Mouse (Mus musculus): Measurements from ENCODE around the gene Slc25a29.

DNA sequence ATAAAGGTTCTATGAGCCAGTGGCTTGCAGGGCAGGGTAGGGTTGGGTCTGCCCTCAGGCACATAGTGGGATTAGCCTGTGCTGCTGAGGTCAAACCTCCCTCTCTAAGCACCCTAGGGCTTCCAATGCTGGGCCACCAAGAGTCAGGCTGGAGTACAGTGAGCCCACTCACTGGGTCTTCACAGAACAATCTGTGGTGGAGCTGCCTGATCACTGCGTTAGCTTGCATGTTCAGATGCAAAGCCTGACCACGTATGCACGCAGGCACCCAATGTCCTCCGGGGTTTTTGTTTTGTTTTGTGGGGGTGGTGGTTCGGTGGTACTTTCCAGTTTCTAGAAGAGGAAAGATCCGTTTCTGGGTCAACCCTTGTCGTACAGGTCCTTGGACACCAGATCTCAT, 21.4 kb upstream of the Slc25a29 start:
- TF ChIP-seq ZNF384 (IDR thresholded peaks at IDR 0.05; ENCODE audit: low read depth, low read length) (no peak), HCFC1 (IDR thresholded peaks at IDR 0.05; ENCODE audit: borderline replicate concordance, insufficient read depth, low read length) (no peak)

Data from ES-E14 (cell line).